Mouse (Mus musculus) olfactory bulb, adult 2 months (tissue): ENCODE results near the gene Timp3. TPM values are rescaled to one million over a fixed set of nuclear protein-coding genes. Genes with fewer than 3 reads are reported as not detected.
A peak's percentile ranks its signal among the peaks of the same experiment; 100 is the strongest.

Source experiments
- H3K27ac ChIP-seq: fragments of 200-500 bp; 2 replicates; pipeline ENCODE4 v1.5.1; 2012; ENCODE audit warnings: low read depth, low read length; ENCODE audit not compliant: insufficient read depth
- H3K4me1 ChIP-seq: fragments of 200-500 bp; 2 replicates; pipeline ENCODE4 v1.6.1; 2012; ENCODE audit warnings: low read length; ENCODE audit not compliant: control insufficient read depth, insufficient read depth
- H3K4me3 ChIP-seq: fragments of 200-500 bp; 2 replicates; pipeline ENCODE4 v1.5.1; 2012; ENCODE audit warnings: mild to moderate bottlenecking, low read depth, low read length, moderate library complexity; ENCODE audit not compliant: insufficient read depth
- CTCF ChIP-seq: fragments of 200-500 bp; IDR thresholded peaks from 2 replicates; pipeline ENCODE4 v1.5.1; 2012; ENCODE audit warnings: low read depth, mild to moderate bottlenecking, low read length, moderate library complexity; ENCODE audit not compliant: insufficient read depth
- POLR2A ChIP-seq: fragments of 200-500 bp; IDR thresholded peaks from 2 replicates; pipeline ENCODE4 v1.6.1; 2012; ENCODE audit warnings: mild to moderate bottlenecking, low read depth, low read length, moderate library complexity; ENCODE audit not compliant: insufficient read depth
- WGBS: fragments of 180-500 bp; shearing (Covaris S2); methylation state at CpG from one replicate; pipeline ENCODE4 v1.1.7; 2018; 5-methylcytosine and 5-hydroxymethylcytosine counted together
- polyA plus RNA-seq: library from polyadenylated mRNA; stranded (reverse); fragments of >200 nt; gene quantifications from 2 replicates; pipeline ENCODE4 v1.2.4, GENCODE M21; 2012; ENCODE audit warnings: low replicate concordance; ENCODE audit not compliant: missing spikeins, insufficient read depth, insufficient read length

Timp3 gene
- polyA plus RNA-seq, 1 experiment: 64.3 TPM

DNA sequence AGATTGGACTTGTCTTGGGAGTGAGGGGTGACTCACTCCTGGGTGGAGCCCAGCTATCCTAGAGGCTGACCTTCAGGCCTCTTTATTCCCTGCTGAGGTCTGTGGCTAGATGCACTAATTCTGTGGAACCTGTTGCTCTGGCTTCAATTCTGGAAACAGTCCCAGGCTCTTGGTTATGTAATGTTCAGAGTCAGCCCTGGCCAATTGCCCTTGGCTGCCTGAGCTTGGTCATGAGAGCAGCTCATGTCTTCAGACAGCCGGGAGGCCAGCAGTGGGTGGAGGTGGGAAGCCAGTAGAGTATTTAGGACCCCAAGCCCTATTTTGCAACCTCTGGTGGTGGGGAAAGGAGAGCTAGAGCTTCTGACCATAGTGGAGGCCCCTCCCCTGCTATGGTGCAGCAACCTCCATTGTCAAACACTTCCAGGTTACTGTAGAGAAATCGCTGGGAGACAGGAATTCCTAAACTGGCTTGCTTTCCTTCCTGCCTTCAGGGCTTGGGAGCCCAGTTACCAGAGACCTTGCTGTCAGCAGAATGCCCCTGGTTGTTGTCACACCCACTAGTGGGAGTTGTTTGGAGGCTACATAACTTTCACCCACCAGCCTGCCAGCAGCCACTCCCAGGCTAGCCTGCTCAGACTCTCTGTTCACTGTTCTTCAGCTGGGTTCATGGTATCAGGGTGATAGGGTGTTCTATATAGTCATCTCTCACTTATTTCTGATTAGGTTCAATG is 39.6 kb downstream of the Timp3 start:
- no peak for TF ChIP-seq POLR2A
- TF ChIP-seq CTCF: no peak
- Histone ChIP-seq H3K27ac (peak overlapping the region; percentile 78), H3K4me3 (no peak overlapping the region), H3K4me1 (peaks cover 14% of the 10 kb centered on the region)
- WGBS: 48% methylated on average over 2 of the region's 2 CpGs

- no peak overlapping the region for H3K4me3 ChIP-seq
- TF ChIP-seq CTCF: no peak
- TF ChIP-seq POLR2A: no peak
- peaks cover 15% of the 10 kb centered on the region for H3K4me1 ChIP-seq
- WGBS: 72% methylated on average over 7 of the region's 7 CpGs
- peak overlapping the region; percentile 78 for H3K27ac ChIP-seq
Observed at GRCm38 (mm10) chr10:86340421-86340820, 40.2 kb downstream of the Timp3 start.

DNA sequence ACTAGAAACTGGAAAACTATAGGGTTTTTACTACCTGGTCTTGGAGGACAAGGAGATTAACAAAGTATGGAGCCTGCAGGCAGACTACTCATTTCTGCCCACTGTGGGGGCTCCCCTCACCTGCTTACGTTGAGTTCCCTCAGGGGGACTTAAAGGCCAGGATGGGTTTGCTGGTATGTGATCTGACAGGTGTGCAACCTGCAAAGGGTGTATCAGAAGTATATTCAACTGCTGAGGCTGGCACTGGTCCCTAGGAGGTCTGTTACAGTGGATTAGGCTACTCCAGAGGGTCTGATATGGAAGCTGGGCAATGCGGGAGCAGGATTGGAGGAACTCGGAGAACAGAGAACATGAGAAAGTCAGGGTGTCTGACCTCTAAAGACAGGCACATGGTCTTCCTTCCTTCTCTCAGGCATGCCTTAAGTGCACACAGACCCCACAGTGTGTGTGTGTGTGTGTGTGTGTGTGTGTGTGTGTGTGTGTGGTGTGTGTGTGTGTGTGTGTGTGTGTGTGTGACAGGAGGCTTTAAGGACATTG is 40.9 kb downstream of the Timp3 start:
- no peak for TF ChIP-seq CTCF
- TF ChIP-seq POLR2A: no peak
- Histone ChIP-seq H3K4me3 (no peak overlapping the region), H3K27ac (peak overlapping the region; percentile 68), H3K4me1 (peaks cover 15% of the 10 kb centered on the region)
- 77% methylated on average over 3 of the region's 3 CpGs for WGBS

DNA sequence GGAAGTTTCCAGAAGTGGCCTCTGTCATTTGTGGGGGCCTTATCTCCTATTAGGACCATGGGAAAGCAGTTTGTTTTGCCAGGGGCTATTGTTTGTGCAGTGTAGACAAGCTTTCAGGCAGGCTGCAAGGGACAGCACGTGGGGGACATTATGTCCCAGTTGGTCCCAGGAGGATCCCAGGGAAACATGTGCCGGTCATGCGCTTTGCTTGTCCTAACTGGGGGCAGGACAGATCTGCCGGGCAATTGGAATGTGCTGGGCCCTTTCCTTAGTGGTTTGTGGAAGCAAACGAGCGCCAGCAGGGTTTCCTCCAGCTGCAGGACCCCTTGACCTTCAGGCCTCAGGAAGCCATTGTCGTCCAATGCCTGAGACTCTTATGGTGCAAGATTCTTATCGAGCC is 41.4 kb downstream of the Timp3 start:
- Histone ChIP-seq H3K4me3 (no peak overlapping the region), H3K27ac (no peak overlapping the region), H3K4me1 (peaks cover 15% of the 10 kb centered on the region)
- no peak for TF ChIP-seq CTCF
- WGBS: 58% methylated on average over 8 of the region's 8 CpGs

- Histone ChIP-seq H3K4me1 (peaks cover 15% of the 10 kb centered on the region), H3K27ac (0 out of 2 replicates have a peak overlapping the region, but pooled peaks have one; percentile 6), H3K4me3 (no peak overlapping the region)
- TF ChIP-seq POLR2A (no peak), CTCF (no peak)
- 81% methylated on average over 4 of the region's 4 CpGs for WGBS
Observed at GRCm38 (mm10) chr10:86342151-86342550, 42.0 kb downstream of the Timp3 start.

GRCm38 (mm10) chr10:86342713-86343112 is 42.5 kb downstream of the Timp3 start:
- Histone ChIP-seq H3K4me1 (peaks cover 15% of the 10 kb centered on the region), H3K4me3 (no peak overlapping the region), H3K27ac (no peak overlapping the region)
- TF ChIP-seq CTCF (no peak), POLR2A (no peak)
- WGBS: 82% methylated on average over 7 of the region's 7 CpGs

GRCm38 (mm10) chr10:86343362-86343761 is 43.2 kb downstream of the Timp3 start:
- no peak overlapping the region for H3K4me3 ChIP-seq
- no peak overlapping the region for H3K27ac ChIP-seq
- TF ChIP-seq POLR2A (no peak), CTCF (no peak)
- WGBS: 87% methylated on average over 6 of the region's 6 CpGs
- peaks cover 15% of the 10 kb centered on the region for H3K4me1 ChIP-seq

DNA sequence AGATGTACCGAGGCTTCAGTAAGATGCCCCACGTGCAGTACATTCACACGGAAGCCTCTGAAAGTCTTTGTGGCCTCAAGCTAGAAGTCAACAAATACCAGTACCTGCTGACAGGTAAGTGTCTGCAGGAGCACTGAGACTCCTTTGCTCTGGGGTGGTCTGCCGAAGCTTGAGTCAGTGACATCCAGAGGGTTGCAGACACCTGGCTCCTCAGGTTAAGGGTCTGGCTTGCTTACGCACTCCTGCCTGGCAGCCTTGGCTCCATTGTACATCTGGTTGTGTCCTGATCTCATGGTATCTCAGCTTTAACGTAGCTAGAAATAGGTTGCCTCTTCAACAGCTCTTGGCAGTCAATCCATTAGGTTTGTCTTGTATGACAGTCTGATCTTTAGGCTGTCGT is 43.8 kb downstream of the Timp3 start:
- Histone ChIP-seq H3K4me1 (peaks cover 15% of the 10 kb centered on the region), H3K4me3 (no peak overlapping the region), H3K27ac (no peak overlapping the region)
- no peak for TF ChIP-seq CTCF
- TF ChIP-seq POLR2A: no peak
- 88% methylated on average over 7 of the region's 7 CpGs for WGBS

- 73% methylated on average over 6 of the region's 6 CpGs for WGBS
Observed at GRCm38 (mm10) chr10:86344654-86345053, 44.5 kb downstream of the Timp3 start.

More at GRCm38 (mm10) chr10:86344654-86345053, 44.5 kb downstream of the Timp3 start:
- Histone ChIP-seq H3K4me1 (peaks cover 12% of the 10 kb centered on the region), H3K27ac (no peak overlapping the region), H3K4me3 (no peak overlapping the region)
- no peak for TF ChIP-seq POLR2A
- no peak for TF ChIP-seq CTCF
